Mouse (Mus musculus): Measurements from ENCODE around the gene Mrpl30.

DNA sequence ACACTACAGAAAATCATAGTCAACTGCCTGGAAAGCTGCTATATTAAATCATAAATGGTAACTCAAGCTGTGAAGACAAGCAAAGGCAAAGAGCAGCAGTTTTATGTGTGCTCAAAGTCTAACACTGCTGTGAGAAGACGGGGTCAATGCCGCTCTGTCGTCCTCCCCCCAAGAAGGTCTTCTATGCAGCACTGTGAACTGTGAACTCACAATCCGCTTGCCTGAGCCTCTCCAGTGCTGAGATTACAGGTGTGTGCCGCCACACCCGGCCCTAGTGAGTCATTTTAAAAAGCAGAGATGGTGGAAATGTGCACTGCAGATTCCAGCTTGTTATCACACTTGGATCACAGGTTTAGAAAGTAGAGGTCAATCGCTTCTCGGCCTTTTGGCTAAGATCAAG is 43.4 kb upstream of the Mrpl30 start:
- TF ChIP-seq CTCF (IDR thresholded peaks at IDR 0.05; ENCODE audit: control insufficient read depth, insufficient read depth, insufficient replicate concordance, low read depth, low read length) = no peak
- TF ChIP-seq POLR2A (IDR thresholded peaks at IDR 0.05; ENCODE audit: control insufficient read depth, low read depth, low read length) = no peak
